Comparison of ENCODE assay signal across 16 mouse cellular contexts in the genomic region with DNA sequence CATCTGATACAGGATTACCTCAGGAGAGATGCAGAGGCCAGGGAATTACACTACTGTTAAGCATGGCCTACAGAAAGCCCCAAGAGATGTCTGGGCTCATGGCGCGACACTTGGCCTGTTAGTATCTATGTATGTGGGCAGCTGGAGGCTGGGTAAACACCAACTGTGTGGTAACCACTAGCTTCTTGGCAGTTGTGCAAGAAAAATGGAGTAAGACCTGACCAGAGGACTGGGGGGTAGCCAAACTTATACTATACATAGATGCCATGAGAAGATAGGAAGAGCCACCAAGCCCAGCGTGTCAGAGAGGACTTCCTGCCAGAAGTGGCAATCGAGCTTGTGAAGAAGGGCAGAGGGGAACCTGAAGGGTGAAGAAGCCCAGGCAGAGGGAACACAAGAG. TPM values are rescaled to one million over a fixed set of nuclear protein-coding genes. Genes with fewer than 3 reads are reported as not detected.
DNase-seq lines count a peak whose midpoint lies in the region; ATAC-seq and TF ChIP-seq lines count a peak whose summit lies in the region.
"Had no signal": no experiment of that assay in that cellular context is flagged by ENCODE, and none has a peak within 500 bp of the region (broad histone marks: within the 10 kb centered on the region; RNA-seq: fewer than 3 reads in every experiment).

No protein-coding gene starts in this region.

- no peaks in the 10 kb centered on the region for H3K27me3 ChIP-seq in MEL (ENCODE audit: control insufficient read depth in 1 of 2, insufficient read depth in 2 of 2, low read length in 2 of 2)
- no peaks in the 10 kb centered on the region for H3K27me3 ChIP-seq in liver, postnatal 0 days (ENCODE audit: insufficient read depth, low read length)
- H3K27me3 ChIP-seq: heart, embryonic 13.5 days; limb, embryonic 15.5 days; megakaryocyte, embryonic 14.5 days had no signal

- DNase-seq in MEL (ENCODE audit: low read depth, low spot score): peak; percentile 20
- no peak for DNase-seq in liver, postnatal 0 days
- no peak for DNase-seq in frontal cortex, postnatal 10 days (ENCODE audit: low spot score in 2 of 2)
- no peak for DNase-seq in layer of hippocampus, postnatal 36 days
- no peak for DNase-seq in right cerebral cortex, adult 18-20 months

- no peak for TF ChIP-seq RAD21 in MEL (IDR thresholded peaks at IDR 0.05; ENCODE audit: low read depth, low read length)

- no peak overlapping the region for H3K27ac ChIP-seq in MEL (ENCODE audit: control insufficient read depth, low read depth, low read length)
- peak overlapping the region; percentile 67 for H3K27ac ChIP-seq in bone marrow, adult 2 months (ENCODE audit: control insufficient read depth, insufficient read depth, low read depth, low read length, poor library complexity)
- no peak overlapping the region for H3K27ac ChIP-seq in liver, postnatal 0 days (ENCODE audit: low read depth)
- H3K27ac ChIP-seq: heart, embryonic 13.5 days; limb, embryonic 15.5 days had no signal

- no peak overlapping the region for H3K4me3 ChIP-seq in MEL (ENCODE audit: control insufficient read depth in 1 of 2, insufficient read depth in 1 of 2, low read depth in 2 of 2, low read length in 2 of 2)
- H3K4me3 ChIP-seq in bone marrow, adult 2 months (replicated peaks; ENCODE audit: control insufficient read depth, low read depth, low read length): no peak overlapping the region
- no peak overlapping the region for H3K4me3 ChIP-seq in liver, postnatal 0 days (ENCODE audit: low read depth, low read length)
- H3K4me3 ChIP-seq: heart, embryonic 13.5 days; limb, embryonic 15.5 days; megakaryocyte, embryonic 14.5 days had no signal

- H3K4me2 ChIP-seq in liver, postnatal 0 days (ENCODE audit: low read depth, low read length): no peak overlapping the region
- H3K4me2 ChIP-seq: heart, embryonic 13.5 days; limb, embryonic 15.5 days had no signal

- ATAC-seq in liver, postnatal 0 days: peak; percentile 66
- peak; percentile 47; the same call in 1 of the 2 replicates for ATAC-seq in monocyte, adult 5-6 weeks (replicated peaks; ENCODE audit: insufficient number of reproducible peaks, low FRiP score, low TSS enrichment, poor library complexity, severe bottlenecking)
- ATAC-seq: forebrain, postnatal 0 days had no signal

- TF ChIP-seq EP300 in MEL (IDR thresholded peaks at IDR 0.05; ENCODE audit: low read depth in 1 of 2, low read length in 2 of 2): no peak
- no peak for TF ChIP-seq EP300 in liver, postnatal 0 days (IDR thresholded peaks at IDR 0.05; ENCODE audit: low read depth)

- H3K79me2 ChIP-seq in MEL (ENCODE audit: control insufficient read depth, insufficient read depth, low read length, poor library complexity): no peaks in the 10 kb centered on the region

- WGBS in bone marrow, adult 2 months: 27% methylated on average over 4 of the region's 4 CpGs
- 56% methylated on average over 4 of the region's 4 CpGs for WGBS in liver, postnatal 0 days (ENCODE audit: insufficient replicate concordance)

- H3K9ac ChIP-seq in MEL (ENCODE audit: control insufficient read depth, low read depth, low read length, poor library complexity, severe bottlenecking): no peak overlapping the region
- H3K9ac ChIP-seq in liver, postnatal 0 days (replicated peaks): no peak overlapping the region
- H3K9ac ChIP-seq: forebrain, postnatal 0 days; heart, embryonic 13.5 days; limb, embryonic 15.5 days had no signal

- H3K4me1 ChIP-seq in MEL (ENCODE audit: control insufficient read depth in 1 of 2, insufficient read depth in 2 of 2, low read length in 2 of 2): 0 out of 4 replicates have a peak, but pooled peaks cover 0 to 3% of the 10 kb centered on the region in 2 experiments
- H3K4me1 ChIP-seq in bone marrow, adult 2 months (ENCODE audit: control insufficient read depth, insufficient read depth, low read length): peaks cover 6% of the 10 kb centered on the region; the same call in 1 of the 2 replicates
- H3K4me1 ChIP-seq in liver, postnatal 0 days (ENCODE audit: insufficient read depth): no peaks in the 10 kb centered on the region; the same call in 1 of the 2 replicates
- H3K4me1 ChIP-seq: limb, embryonic 15.5 days had no signal

- H3K36me3 ChIP-seq in MEL (ENCODE audit: control insufficient read depth in 1 of 2, insufficient read depth in 2 of 2, low read length in 2 of 2): 0 out of 4 replicates have a peak, but pooled peaks cover 0 to 3% of the 10 kb centered on the region in 2 experiments
- H3K36me3 ChIP-seq in liver, postnatal 0 days (replicated peaks; ENCODE audit: insufficient read depth, low read length): no peaks in the 10 kb centered on the region
- H3K36me3 ChIP-seq: heart, embryonic 13.5 days; limb, embryonic 15.5 days had no signal

- no peak for TF ChIP-seq POLR2A in MEL (IDR thresholded peaks at IDR 0.05; ENCODE audit: control insufficient read depth in 1 of 2, insufficient read depth in 1 of 2, low read depth in 1 of 2, low read length in 2 of 2, poor library complexity in 1 of 2)
- no peak for TF ChIP-seq POLR2A in bone marrow, adult 2 months (IDR thresholded peaks at IDR 0.05; ENCODE audit: borderline replicate concordance, control insufficient read depth, low read depth, low read length)

- H3K9me3 ChIP-seq in MEL (replicated peaks; ENCODE audit: insufficient read depth, low read length): no peaks in the 10 kb centered on the region
- no peaks in the 10 kb centered on the region for H3K9me3 ChIP-seq in liver, postnatal 0 days (ENCODE audit: low read length)
- H3K9me3 ChIP-seq: heart, embryonic 13.5 days; limb, embryonic 15.5 days; megakaryocyte, embryonic 14.5 days had no signal

- TF ChIP-seq CTCF in MEL (IDR thresholded peaks at IDR 0.05 in 2 of 3, conservative IDR thresholded peaks at IDR 0.05 in 1 of 3; ENCODE audit: control insufficient read depth in 1 of 3, insufficient read depth in 1 of 3, low read depth in 2 of 3, low read length in 3 of 3, poor library complexity in 1 of 3, severe bottlenecking in 1 of 3): no peak
- no peak for TF ChIP-seq CTCF in bone marrow, adult 2 months (IDR thresholded peaks at IDR 0.05; ENCODE audit: control insufficient read depth, insufficient read depth, low read length)
- no peak for TF ChIP-seq CTCF in liver, postnatal 0 days (IDR thresholded peaks at IDR 0.05; ENCODE audit: low read depth)

TF ChIP-seq in MEL, 35 proteins besides CTCF, POLR2A, EP300 and RAD21:
- no peak for TF ChIP-seq HCFC1 (IDR thresholded peaks at IDR 0.05; ENCODE audit: low read depth, low read length)

RNA-seq across cellular contexts. Expression of a gene that starts 14.6 kb away (rescaled TPM):
- total RNA-seq in MEL (2012; rRNA removed): not detected in 2 replicates
- not detected for polyA plus RNA-seq in MEL (2012; ENCODE audit: insufficient read depth in 1 of 2, insufficient read length in 2 of 2, low read depth in 1 of 2, low replicate concordance in 2 of 2, missing spikeins in 1 of 2)
- not detected in 2 replicates for polyA plus RNA-seq in bone marrow, adult 2 months (2011; ENCODE audit: insufficient read depth, insufficient read length, low replicate concordance, missing spikeins)
- not detected in 2 replicates for polyA plus RNA-seq in liver, postnatal 0 days (2015; fragmentation: Nextera tagmentation; extraction: Ambion mirVana)
- total RNA-seq in monocyte, adult 5-6 weeks (2017): not detected in 3 replicates
- under 1 TPM in 1 of 2 experiments, not detected in 1; 0.27 TPM for total RNA-seq in layer of hippocampus, postnatal 36 days (2021)
- total RNA-seq: adrenal gland, postnatal 25 days; forebrain, postnatal 0 days; gastrocnemius, postnatal 14 days; neutrophil, adult 5-6 weeks had no signal
- polyA plus RNA-seq: forebrain, postnatal 0 days; heart, embryonic 13.5 days; hindbrain, embryonic 11.5 days; intestine, embryonic 16.5 days; limb, embryonic 15.5 days had no signal

RNA-seq across cellular contexts. Expression of a gene that starts 47.6 kb away (rescaled TPM):
- total RNA-seq in MEL (2012; rRNA removed): 19.6 and 26.6 TPM in 2 replicates
- polyA plus RNA-seq in MEL (2012; ENCODE audit: insufficient read depth in 1 of 2, insufficient read length in 2 of 2, low read depth in 1 of 2, low replicate concordance in 2 of 2, missing spikeins in 1 of 2): 10 to 100 TPM; 44.1 to 91.0 TPM
- polyA plus RNA-seq in bone marrow, adult 2 months (2011; ENCODE audit: insufficient read depth, insufficient read length, low replicate concordance, missing spikeins): 16.0 and 36.8 TPM in 2 replicates
- polyA plus RNA-seq in liver, postnatal 0 days (2015; fragmentation: Nextera tagmentation; extraction: Ambion mirVana): 17.2 and 18.4 TPM in 2 replicates
- total RNA-seq in monocyte, adult 5-6 weeks (2017): 51.7 to 80.9 TPM (median 59.9 TPM) in 3 replicates
- 10 to 100 TPM; 27.4 to 28.1 TPM for total RNA-seq in layer of hippocampus, postnatal 36 days (2021)

RNA-seq across cellular contexts. Expression of a gene that starts 56.1 kb away (rescaled TPM):
- 4.0 and 4.2 TPM in 2 replicates for total RNA-seq in MEL (2012; rRNA removed)
- 1 to 10 TPM in 1 of 2 experiments, not detected in 1; 6.5 TPM for polyA plus RNA-seq in MEL (2012; ENCODE audit: insufficient read depth in 1 of 2, insufficient read length in 2 of 2, low read depth in 1 of 2, low replicate concordance in 2 of 2, missing spikeins in 1 of 2)
- polyA plus RNA-seq in bone marrow, adult 2 months (2011; ENCODE audit: insufficient read depth, insufficient read length, low replicate concordance, missing spikeins): 5.2 TPM in 1 of 2 replicates, not detected in the other
- 1.8 and 2.4 TPM in 2 replicates for polyA plus RNA-seq in liver, postnatal 0 days (2015; fragmentation: Nextera tagmentation; extraction: Ambion mirVana)
- total RNA-seq in monocyte, adult 5-6 weeks (2017): 2.0 to 5.4 TPM (median 4.1 TPM) in 3 replicates
- total RNA-seq in layer of hippocampus, postnatal 36 days (2021): 100 to 1,000 TPM; 115 to 128 TPM

Comparison
In these comparisons a context has a peak if more than half of its experiments do, and no peak if none do; other contexts are left out.
1. RNA of a gene that starts 56.1 kb away (total RNA-seq): 115 to 128 TPM in layer of hippocampus, postnatal 36 days; 4.0 to 4.2 TPM in MEL and 2.0 to 5.4 TPM in monocyte, adult 5-6 weeks; every median in the first group is over 10 times any median in the second.